In the genomic region with DNA sequence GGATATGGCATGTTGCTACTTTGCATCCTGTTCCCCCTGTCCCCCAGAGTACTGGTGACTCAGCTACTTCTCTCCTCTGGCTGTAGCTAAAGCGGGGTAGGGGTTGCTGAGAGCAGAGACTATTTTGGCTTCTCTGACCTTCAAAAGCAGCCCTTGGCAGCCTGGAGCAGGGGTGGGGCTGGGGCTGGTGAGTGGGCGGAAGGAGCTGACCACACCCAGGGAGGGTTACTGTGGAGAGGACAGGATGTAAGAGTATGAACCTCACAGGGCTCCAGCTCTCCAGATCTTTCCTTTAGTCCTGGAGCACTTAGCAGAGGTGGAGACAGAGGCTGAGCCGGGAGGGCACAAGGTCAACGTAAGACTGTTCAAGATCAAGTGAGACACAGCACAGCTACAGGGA, we compare ENCODE assay signal across 8 mouse cellular contexts. TPM values are rescaled to one million over a fixed set of nuclear protein-coding genes. Genes with fewer than 3 reads are reported as not detected.
DNase-seq lines count a peak whose midpoint lies in the region; ATAC-seq and TF ChIP-seq lines count a peak whose summit lies in the region.

No protein-coding gene starts in this region.

- TF ChIP-seq POLR2A in cerebellum, adult 2 months (IDR thresholded peaks at IDR 0.05; ENCODE audit: borderline replicate concordance, insufficient read depth, low read length) = peak; percentile 57; the same call in 1 of the 2 replicates

- peaks cover 92% of the 10 kb centered on the region for H3K27me3 ChIP-seq in liver, embryonic 11.5 days (replicated peaks; ENCODE audit: control insufficient read depth, insufficient read depth, low read length)
- no peaks in the 10 kb centered on the region for H3K27me3 ChIP-seq in cerebellum, adult 2 months (ENCODE audit: control insufficient read depth, insufficient read depth, low read length)
- H3K27me3 ChIP-seq in intestine, embryonic 15.5 days (replicated peaks) = peaks cover 21% of the 10 kb centered on the region
- peaks cover 90% of the 10 kb centered on the region for H3K27me3 ChIP-seq in midbrain, embryonic 10.5 days (ENCODE audit: low read depth, poor library complexity, severe bottlenecking)

- no peak overlapping the region for H3K4me3 ChIP-seq in liver, embryonic 11.5 days (ENCODE audit: low read depth, low read length)
- H3K4me3 ChIP-seq in cerebellum, adult 2 months (replicated peaks; ENCODE audit: insufficient read depth, low read depth, low read length) = peak overlapping the region; percentile 99
- peak overlapping the region; percentile 46; the same call in 1 of the 2 replicates for H3K4me3 ChIP-seq in intestine, embryonic 15.5 days (replicated peaks)
- peak overlapping the region; percentile 55 for H3K4me3 ChIP-seq in midbrain, embryonic 10.5 days

- H3K9me3 ChIP-seq in liver, embryonic 11.5 days (ENCODE audit: control insufficient read depth, low read length) = no peaks in the 10 kb centered on the region
- no peaks in the 10 kb centered on the region for H3K9me3 ChIP-seq in intestine, embryonic 15.5 days
- no peaks in the 10 kb centered on the region for H3K9me3 ChIP-seq in midbrain, embryonic 10.5 days (replicated peaks)

- H3K9ac ChIP-seq in liver, embryonic 11.5 days (ENCODE audit: low read depth, low read length) = no peak overlapping the region
- no peak overlapping the region for H3K9ac ChIP-seq in intestine, embryonic 15.5 days

- no peaks in the 10 kb centered on the region for H3K36me3 ChIP-seq in liver, embryonic 11.5 days (ENCODE audit: control insufficient read depth, insufficient read depth, low read length)
- no peaks in the 10 kb centered on the region for H3K36me3 ChIP-seq in intestine, embryonic 15.5 days
- peaks cover 8% of the 10 kb centered on the region for H3K36me3 ChIP-seq in midbrain, embryonic 10.5 days

- H3K4me1 ChIP-seq in liver, embryonic 11.5 days (replicated peaks; ENCODE audit: control insufficient read depth, insufficient read depth, low read length) = peaks cover 21% of the 10 kb centered on the region
- H3K4me1 ChIP-seq in cerebellum, adult 2 months (ENCODE audit: control insufficient read depth, insufficient read depth, low read length) = peaks cover 16% of the 10 kb centered on the region
- peaks cover 40% of the 10 kb centered on the region for H3K4me1 ChIP-seq in intestine, embryonic 15.5 days (replicated peaks)
- H3K4me1 ChIP-seq in midbrain, embryonic 10.5 days = peaks cover 71% of the 10 kb centered on the region

- WGBS in liver, embryonic 11.5 days = 16% methylated on average over 4 of the region's 4 CpGs
- 5% methylated on average over 4 of the region's 4 CpGs for WGBS in cerebellum, adult 2 months
- WGBS in intestine, embryonic 15.5 days = 16% methylated on average over 4 of the region's 4 CpGs
- 29% methylated on average over 4 of the region's 4 CpGs for WGBS in midbrain, embryonic 10.5 days

- H3K27ac ChIP-seq in liver, embryonic 11.5 days (ENCODE audit: low read depth, low read length) = no peak overlapping the region
- H3K27ac ChIP-seq in cerebellum, adult 2 months (ENCODE audit: insufficient read depth, low read length) = peak overlapping the region; percentile 96
- H3K27ac ChIP-seq in intestine, embryonic 15.5 days = 0 out of 2 replicates have a peak overlapping the region, but pooled peaks have one; percentile 66
- peak overlapping the region; percentile 85 for H3K27ac ChIP-seq in midbrain, embryonic 10.5 days (replicated peaks)

- TF ChIP-seq CTCF in cerebellum, adult 2 months (IDR thresholded peaks at IDR 0.05; ENCODE audit: borderline replicate concordance, insufficient read depth, low read depth, low read length) = no peak

- no peak for DNase-seq in liver, embryonic 11.5 days (ENCODE audit: low spot score)
- no peak for DNase-seq in liver
- peak; percentile 74 to 82 for DNase-seq in cerebellum, adult 2 months
- DNase-seq in midbrain, embryonic 10.5 days (ENCODE audit: low spot score) = no peak
- DNase-seq in spleen, postnatal 14 days (ENCODE audit: low spot score in 2 of 2) = no peak
- DNase-seq in right cerebral cortex, postnatal 36 days (ENCODE audit: low spot score in 2 of 2) = no peak

- H3K4me2 ChIP-seq in liver, embryonic 11.5 days = peak overlapping the region; percentile 58
- H3K4me2 ChIP-seq in intestine, embryonic 15.5 days (replicated peaks) = peak overlapping the region; percentile 83

- no peak for ATAC-seq in liver, embryonic 11.5 days (replicated peaks; ENCODE audit: low FRiP score)
- peak; percentile 23 for ATAC-seq in granulocyte monocyte progenitor cell, adult 5-6 weeks (replicated peaks; ENCODE audit: poor library complexity, severe bottlenecking)
- ATAC-seq in intestine, embryonic 15.5 days = no peak

RNA-seq across cellular contexts. Expression of a gene that starts 4.8 kb away (rescaled TPM):
- 1.5 and 2.1 TPM in 2 replicates for polyA plus RNA-seq in liver, embryonic 11.5 days (2014; fragmentation: Nextera tagmentation; extraction: Ambion mirVana)
- 223 and 254 TPM in 2 replicates for polyA plus RNA-seq in cerebellum, adult 2 months (2012; rRNA removed)
- not detected in 2 replicates for total RNA-seq in granulocyte monocyte progenitor cell, adult 5-6 weeks (2014; fragmentation: Nextera tagmentation)
- 0.04 TPM in 1 of 2 replicates, not detected in the other for total RNA-seq in granulocyte monocyte progenitor cell, adult 5-6 weeks (2017)
- polyA plus RNA-seq in intestine, embryonic 15.5 days (2015; fragmentation: Nextera tagmentation; extraction: Ambion mirVana) = 2.7 and 4.2 TPM in 2 replicates
- 7.8 and 11.4 TPM in 2 replicates for polyA plus RNA-seq in midbrain, embryonic 10.5 days (2016; fragmentation: Nextera tagmentation; extraction: Ambion mirVana)

RNA-seq across cellular contexts. Expression of a gene that starts 23.0 kb away (rescaled TPM):
- polyA plus RNA-seq in liver, embryonic 11.5 days (2014; fragmentation: Nextera tagmentation; extraction: Ambion mirVana) = 32.4 and 36.0 TPM in 2 replicates
- polyA plus RNA-seq in cerebellum, adult 2 months (2012; rRNA removed) = 57.9 and 59.4 TPM in 2 replicates
- total RNA-seq in granulocyte monocyte progenitor cell, adult 5-6 weeks (2014; fragmentation: Nextera tagmentation) = 30.9 and 43.3 TPM in 2 replicates
- total RNA-seq in granulocyte monocyte progenitor cell, adult 5-6 weeks (2017) = 33.3 and 43.6 TPM in 2 replicates
- polyA plus RNA-seq in intestine, embryonic 15.5 days (2015; fragmentation: Nextera tagmentation; extraction: Ambion mirVana) = 40.1 and 43.4 TPM in 2 replicates
- 115 and 146 TPM in 2 replicates for polyA plus RNA-seq in midbrain, embryonic 10.5 days (2016; fragmentation: Nextera tagmentation; extraction: Ambion mirVana)

Comparison
In these comparisons a context has a peak if more than half of its experiments do, and no peak if none do; other contexts are left out.
1. DNase-seq: peak in cerebellum, adult 2 months (2 of 2); none in liver, embryonic 11.5 days (single experiment), liver (single experiment), midbrain, embryonic 10.5 days (single experiment), spleen, postnatal 14 days (0 of 2) and right cerebral cortex, postnatal 36 days (0 of 2).
2. RNA of a gene that starts 4.8 kb away (polyA plus RNA-seq): 223 to 254 TPM in cerebellum, adult 2 months; 7.8 to 11.4 TPM in midbrain, embryonic 10.5 days, 2.7 to 4.2 TPM in intestine, embryonic 15.5 days and 1.5 to 2.1 TPM in liver, embryonic 11.5 days; every median in the first group is over 10 times any median in the second.